Mouse (Mus musculus): ENCODE results near the gene Snn. TPM values are rescaled to one million over a fixed set of nuclear protein-coding genes. Genes with fewer than 3 reads are reported as not detected.

The Snn gene
- polyA plus RNA-seq, 1 experiment = 129 TPM

DNA sequence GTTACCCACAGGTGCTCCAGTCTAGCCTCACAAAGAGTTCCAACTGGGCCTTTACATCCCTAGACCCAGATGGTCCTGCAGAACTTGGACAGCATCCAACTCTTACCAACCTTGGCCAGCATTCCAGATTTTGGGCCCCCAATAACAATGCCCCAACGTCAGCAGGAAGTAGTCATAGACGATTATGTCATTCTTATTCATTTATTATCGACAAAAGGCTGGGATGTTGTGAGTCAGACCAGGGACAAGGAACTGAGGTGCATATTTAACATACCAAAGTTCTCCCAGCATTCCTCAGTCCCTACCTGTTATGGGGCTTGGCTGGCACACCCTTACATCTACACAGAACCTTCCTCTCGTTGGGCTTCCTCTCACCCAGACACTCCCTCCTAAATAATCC is 44.4 kb upstream of the Snn start:
- TF ChIP-seq CTCF (IDR thresholded peaks at IDR 0.05; ENCODE audit: extremely low read depth, insufficient read depth, insufficient read length, insufficient replicate concordance) = no peak
- TF ChIP-seq POLR2A (IDR thresholded peaks at IDR 0.05; ENCODE audit: low read depth, low read length) = no peak
- Histone ChIP-seq H3K27ac (ENCODE audit: insufficient read depth, low read length) (no peak overlapping the region), H3K4me1 (ENCODE audit: control insufficient read depth, insufficient read depth, insufficient read length) (peaks cover 12% of the 10 kb centered on the region; the same call in 1 of the 2 replicates), H3K4me3 (ENCODE audit: extremely low read depth, insufficient read depth, insufficient read length) (no peak overlapping the region), H3K36me3 (ENCODE audit: control insufficient read depth, insufficient read depth, low read length) (no peaks in the 10 kb centered on the region), H3K27me3 (ENCODE audit: control insufficient read depth, insufficient read depth, low read length) (no peaks in the 10 kb centered on the region)
- no peak for DNase-seq (ENCODE audit: low read depth in 1 of 2, low spot score in 2 of 2)
- WGBS = 70% methylated on average over 4 of the region's 4 CpGs

DNA sequence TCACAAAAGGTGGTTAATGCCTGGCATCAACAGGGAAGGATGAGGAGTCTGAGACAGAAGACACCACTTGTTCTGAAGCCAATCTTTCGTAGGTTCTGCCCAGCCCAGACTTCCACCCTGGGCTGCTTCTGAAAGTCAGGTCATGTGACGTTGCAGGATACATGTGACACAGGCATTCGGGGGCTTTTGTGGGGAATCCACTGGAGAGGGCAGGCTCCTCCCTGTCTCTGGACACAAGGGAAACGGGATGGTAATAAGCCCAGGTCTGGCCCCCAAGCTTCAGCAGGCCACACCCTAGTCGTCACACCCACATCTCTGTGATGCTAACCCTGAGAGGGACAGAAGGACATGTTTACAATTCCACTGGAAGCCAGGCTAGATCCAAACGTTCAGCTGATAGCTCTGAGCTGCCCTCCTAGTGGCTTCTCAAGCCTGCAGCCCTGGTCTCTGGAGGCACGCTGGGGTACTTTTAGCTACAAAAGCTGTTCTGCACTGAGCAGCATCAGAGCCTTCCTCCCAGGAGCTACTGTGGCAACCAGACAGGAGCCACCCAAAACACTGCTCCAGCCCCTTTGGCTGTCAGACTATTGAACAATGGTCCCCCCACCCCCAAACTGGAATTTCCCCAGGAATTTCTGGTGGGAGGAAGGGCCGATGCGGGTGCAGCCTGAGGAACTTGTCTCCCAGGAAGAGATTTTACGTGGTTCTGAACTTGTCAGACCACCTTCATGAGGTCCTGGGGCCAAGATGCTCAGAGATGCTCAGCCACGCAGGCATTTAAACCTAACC is 42.7 kb upstream of the Snn start:
- Histone ChIP-seq H3K4me1 (ENCODE audit: control insufficient read depth, insufficient read depth, insufficient read length) (peaks cover 2% of the 10 kb centered on the region; the same call in 1 of the 2 replicates), H3K36me3 (ENCODE audit: control insufficient read depth, insufficient read depth, low read length) (no peaks in the 10 kb centered on the region), H3K4me3 (ENCODE audit: extremely low read depth, insufficient read depth, insufficient read length) (no peak overlapping the region), H3K27me3 (ENCODE audit: control insufficient read depth, insufficient read depth, low read length) (no peaks in the 10 kb centered on the region), H3K27ac (ENCODE audit: insufficient read depth, low read length) (no peak overlapping the region)
- TF ChIP-seq POLR2A (IDR thresholded peaks at IDR 0.05; ENCODE audit: low read depth, low read length) (no peak), CTCF (IDR thresholded peaks at IDR 0.05; ENCODE audit: extremely low read depth, insufficient read depth, insufficient read length, insufficient replicate concordance) (no peak)
- WGBS = 77% methylated on average over 11 of the region's 11 CpGs
- no peak for DNase-seq (ENCODE audit: low read depth in 1 of 2, low spot score in 2 of 2)

DNA sequence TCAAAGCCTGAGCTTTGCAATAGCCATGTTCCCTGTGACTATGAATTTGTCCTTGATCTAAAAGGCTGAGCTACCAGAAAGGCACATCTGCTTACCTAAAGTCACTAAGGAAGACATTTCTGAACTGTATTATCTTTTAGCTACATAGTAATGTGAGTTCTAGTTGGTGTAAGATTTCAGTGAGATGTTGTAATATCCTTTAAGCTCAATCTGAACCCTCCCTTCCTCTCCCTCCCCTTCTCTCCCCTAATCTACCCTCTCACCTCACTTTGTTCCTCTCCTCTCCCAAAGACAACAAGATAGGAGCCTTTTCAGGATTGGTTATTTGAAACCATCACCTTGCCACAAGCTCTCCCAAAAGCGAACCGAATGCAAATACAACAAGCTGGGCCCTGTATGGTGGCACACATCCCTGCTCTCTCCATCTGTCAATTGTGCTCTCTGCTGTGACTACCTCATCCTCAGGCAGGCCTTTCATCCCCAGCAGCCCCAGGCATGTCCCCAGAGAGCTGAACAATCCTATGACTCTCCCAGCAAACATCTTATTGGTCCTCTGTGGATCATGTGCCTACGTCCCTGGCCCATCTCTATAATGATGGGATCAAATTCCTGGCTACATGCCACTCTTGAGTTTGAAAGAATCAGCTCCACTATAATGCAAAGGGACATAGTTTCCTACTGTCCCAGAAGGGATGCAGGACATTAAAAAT is 39.2 kb upstream of the Snn start:
- DNase-seq (ENCODE audit: low read depth in 1 of 2, low spot score in 2 of 2) = no peak
- Histone ChIP-seq H3K27ac (ENCODE audit: insufficient read depth, low read length) (no peak overlapping the region), H3K27me3 (ENCODE audit: control insufficient read depth, insufficient read depth, low read length) (no peaks in the 10 kb centered on the region), H3K4me1 (ENCODE audit: control insufficient read depth, insufficient read depth, insufficient read length) (no peaks in the 10 kb centered on the region), H3K4me3 (ENCODE audit: extremely low read depth, insufficient read depth, insufficient read length) (no peak overlapping the region), H3K36me3 (ENCODE audit: control insufficient read depth, insufficient read depth, low read length) (no peaks in the 10 kb centered on the region)
- no peak for TF ChIP-seq CTCF (IDR thresholded peaks at IDR 0.05; ENCODE audit: extremely low read depth, insufficient read depth, insufficient read length, insufficient replicate concordance)
- no peak for TF ChIP-seq POLR2A (IDR thresholded peaks at IDR 0.05; ENCODE audit: low read depth, low read length)
- 88% methylated on average over 3 of the region's 3 CpGs for WGBS

DNA sequence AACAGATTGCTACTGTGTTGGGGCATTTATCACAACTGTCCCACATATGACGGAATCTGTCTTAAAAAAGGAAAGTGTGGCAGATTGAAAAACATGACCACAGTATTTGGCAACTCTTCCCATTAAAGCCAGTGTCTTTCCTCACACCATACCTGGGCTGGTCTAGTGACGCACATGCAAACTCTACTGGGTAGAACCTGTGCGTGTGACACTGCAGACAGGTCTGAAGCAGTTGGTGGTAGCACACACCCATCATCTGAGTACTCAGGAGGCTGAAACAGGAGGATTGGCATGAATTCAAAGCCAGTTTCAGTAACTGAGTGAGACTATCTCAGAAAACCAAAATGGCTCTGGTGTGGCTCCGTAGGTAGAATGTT is 38.6 kb upstream of the Snn start:
- no peak for DNase-seq (ENCODE audit: low read depth in 1 of 2, low spot score in 2 of 2)
- WGBS = 88% methylated on average over 4 of the region's 4 CpGs
- H3K36me3 ChIP-seq (ENCODE audit: control insufficient read depth, insufficient read depth, low read length) = no peaks in the 10 kb centered on the region
- H3K27ac ChIP-seq (ENCODE audit: insufficient read depth, low read length) = no peak overlapping the region
- H3K27me3 ChIP-seq (ENCODE audit: control insufficient read depth, insufficient read depth, low read length) = no peaks in the 10 kb centered on the region
- TF ChIP-seq POLR2A (IDR thresholded peaks at IDR 0.05; ENCODE audit: low read depth, low read length) (no peak), CTCF (IDR thresholded peaks at IDR 0.05; ENCODE audit: extremely low read depth, insufficient read depth, insufficient read length, insufficient replicate concordance) (no peak)
- H3K4me1 ChIP-seq (ENCODE audit: control insufficient read depth, insufficient read depth, insufficient read length) = no peaks in the 10 kb centered on the region
- no peak overlapping the region for H3K4me3 ChIP-seq (ENCODE audit: extremely low read depth, insufficient read depth, insufficient read length)

DNA sequence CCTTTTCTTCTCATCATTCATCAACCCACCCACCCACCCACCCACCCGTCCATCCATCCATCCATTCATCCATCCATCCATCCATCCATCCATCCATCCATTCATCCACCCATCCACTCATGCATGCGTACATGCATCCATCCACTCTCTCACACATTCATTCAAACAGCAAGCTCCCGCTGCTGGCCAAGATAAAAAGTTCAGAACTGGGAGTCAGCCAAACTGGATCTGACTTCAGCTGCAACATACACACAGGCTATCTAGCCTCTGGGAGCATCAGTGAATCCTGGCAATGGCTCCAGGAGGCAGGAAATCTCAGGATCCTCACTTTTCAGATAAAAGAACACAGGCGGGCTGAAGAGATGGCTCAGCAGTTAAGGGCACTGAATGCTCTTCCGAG is 37.1 kb upstream of the Snn start:
- 87% methylated on average over 5 of the region's 5 CpGs for WGBS
- Histone ChIP-seq H3K36me3 (ENCODE audit: control insufficient read depth, insufficient read depth, low read length) (no peaks in the 10 kb centered on the region), H3K27ac (ENCODE audit: insufficient read depth, low read length) (no peak overlapping the region), H3K4me3 (ENCODE audit: extremely low read depth, insufficient read depth, insufficient read length) (no peak overlapping the region), H3K4me1 (ENCODE audit: control insufficient read depth, insufficient read depth, insufficient read length) (no peaks in the 10 kb centered on the region), H3K27me3 (ENCODE audit: control insufficient read depth, insufficient read depth, low read length) (no peaks in the 10 kb centered on the region)
- no peak for TF ChIP-seq POLR2A (IDR thresholded peaks at IDR 0.05; ENCODE audit: low read depth, low read length)
- no peak for TF ChIP-seq CTCF (IDR thresholded peaks at IDR 0.05; ENCODE audit: extremely low read depth, insufficient read depth, insufficient read length, insufficient replicate concordance)
- DNase-seq (ENCODE audit: low read depth in 1 of 2, low spot score in 2 of 2) = no peak

DNA sequence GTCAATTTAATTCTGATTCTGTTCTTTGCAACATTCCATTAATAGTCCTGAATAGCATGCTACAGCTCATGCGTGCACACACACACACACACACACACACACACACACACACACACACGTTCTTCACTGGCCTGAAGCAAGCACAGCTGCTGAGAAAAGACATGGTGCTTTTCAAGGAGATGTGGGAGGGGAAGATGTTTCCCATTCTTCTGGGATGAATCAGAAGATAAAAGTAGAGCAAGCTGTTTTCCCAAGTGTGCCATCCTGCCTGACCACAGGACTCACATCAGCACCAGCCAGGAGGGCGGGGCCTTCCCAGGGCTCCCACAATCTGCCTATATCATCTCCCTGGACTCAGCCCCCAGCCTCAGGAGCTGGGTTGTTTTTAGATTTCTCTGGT is 35.9 kb upstream of the Snn start:
- Histone ChIP-seq H3K36me3 (ENCODE audit: control insufficient read depth, insufficient read depth, low read length) (no peaks in the 10 kb centered on the region), H3K4me3 (ENCODE audit: extremely low read depth, insufficient read depth, insufficient read length) (no peak overlapping the region), H3K4me1 (ENCODE audit: control insufficient read depth, insufficient read depth, insufficient read length) (no peaks in the 10 kb centered on the region), H3K27me3 (ENCODE audit: control insufficient read depth, insufficient read depth, low read length) (no peaks in the 10 kb centered on the region), H3K27ac (ENCODE audit: insufficient read depth, low read length) (no peak overlapping the region)
- WGBS = 84% methylated on average over 3 of the region's 3 CpGs
- no peak for TF ChIP-seq CTCF (IDR thresholded peaks at IDR 0.05; ENCODE audit: extremely low read depth, insufficient read depth, insufficient read length, insufficient replicate concordance)
- no peak for TF ChIP-seq POLR2A (IDR thresholded peaks at IDR 0.05; ENCODE audit: low read depth, low read length)
- no peak for DNase-seq (ENCODE audit: low read depth in 1 of 2, low spot score in 2 of 2)

DNA sequence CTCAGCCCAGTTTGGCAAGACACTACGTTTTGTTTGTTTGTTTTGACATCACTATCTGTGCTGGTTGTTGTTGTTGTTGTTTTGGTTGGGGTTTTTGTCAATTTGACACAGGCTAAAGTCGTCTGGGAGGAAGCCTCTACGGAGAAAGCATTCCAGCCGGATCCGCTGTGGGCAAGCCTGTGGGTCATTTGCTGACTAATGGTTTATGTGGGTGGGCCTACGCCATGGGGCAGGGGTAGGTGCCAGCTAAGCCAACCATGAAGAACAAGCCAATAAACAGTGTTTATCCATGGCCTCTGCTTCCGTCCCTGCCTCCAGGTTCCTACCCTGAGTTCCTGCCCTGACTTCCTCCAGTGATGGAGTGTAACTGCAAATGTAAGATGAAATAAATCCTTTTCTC is 32.5 kb upstream of the Snn start:
- H3K27ac ChIP-seq (ENCODE audit: insufficient read depth, low read length) = no peak overlapping the region
- no peak for DNase-seq (ENCODE audit: low read depth in 1 of 2, low spot score in 2 of 2)
- no peaks in the 10 kb centered on the region for H3K27me3 ChIP-seq (ENCODE audit: control insufficient read depth, insufficient read depth, low read length)
- 92% methylated on average over 7 of the region's 7 CpGs for WGBS
- no peaks in the 10 kb centered on the region for H3K36me3 ChIP-seq (ENCODE audit: control insufficient read depth, insufficient read depth, low read length)
- TF ChIP-seq POLR2A (IDR thresholded peaks at IDR 0.05; ENCODE audit: low read depth, low read length) (no peak), CTCF (IDR thresholded peaks at IDR 0.05; ENCODE audit: extremely low read depth, insufficient read depth, insufficient read length, insufficient replicate concordance) (no peak)
- H3K4me1 ChIP-seq (ENCODE audit: control insufficient read depth, insufficient read depth, insufficient read length) = no peaks in the 10 kb centered on the region
- H3K4me3 ChIP-seq (ENCODE audit: extremely low read depth, insufficient read depth, insufficient read length) = no peak overlapping the region
